In genomic region chr15:27786418-27786817, GRCm38 (mm10) we compare ENCODE assay signal across 8 mouse cellular contexts.
DNase-seq lines count a peak whose midpoint lies in the region; ATAC-seq and TF ChIP-seq lines count a peak whose summit lies in the region.

No protein-coding gene starts in this region.

- no peaks in the 10 kb centered on the region for H3K36me3 ChIP-seq in heart, embryonic 11.5 days (ENCODE audit: control insufficient read depth, insufficient read depth, low read length)
- H3K36me3 ChIP-seq in limb, embryonic 13.5 days: peaks cover 10% of the 10 kb centered on the region

- no peak for TF ChIP-seq CTCF in gastrocnemius, adult 2 months (IDR thresholded peaks at IDR 0.05)

- no peaks in the 10 kb centered on the region for H3K9me3 ChIP-seq in heart, embryonic 11.5 days (replicated peaks; ENCODE audit: control insufficient read depth, low read length)
- no peaks in the 10 kb centered on the region for H3K9me3 ChIP-seq in limb, embryonic 13.5 days

- no peaks in the 10 kb centered on the region for H3K27me3 ChIP-seq in heart, embryonic 11.5 days (ENCODE audit: control insufficient read depth, insufficient read depth, low read length)
- H3K27me3 ChIP-seq in limb, embryonic 13.5 days: no peaks in the 10 kb centered on the region

- no peak for DNase-seq in gastrocnemius, adult 2 months
- no peak for DNase-seq in gastrocnemius, postnatal 14 days
- peak; percentile 70 for DNase-seq in Muller cell, postnatal 12 days (ENCODE audit: inconsistent ontology term)
- DNase-seq in thymus, postnatal 4 days: no peak
- DNase-seq in urinary bladder, postnatal 4 days (ENCODE audit: low spot score in 2 of 2): no peak
- no peak for DNase-seq in urinary bladder, adult 2 months (ENCODE audit: low spot score)

- peak overlapping the region; percentile 59 for H3K4me2 ChIP-seq in heart, embryonic 11.5 days
- peak overlapping the region; percentile 67 for H3K4me2 ChIP-seq in limb, embryonic 13.5 days (replicated peaks)

- peak overlapping the region; percentile 58 for H3K4me3 ChIP-seq in gastrocnemius, adult 2 months
- peak overlapping the region; percentile 38; the same call in 1 of the 2 replicates for H3K4me3 ChIP-seq in heart, embryonic 11.5 days (ENCODE audit: low read depth, low read length)
- H3K4me3 ChIP-seq in limb, embryonic 13.5 days: peak overlapping the region; percentile 64

- no peak for ATAC-seq in heart, embryonic 11.5 days (replicated peaks; ENCODE audit: insufficient number of reproducible peaks, low FRiP score, low TSS enrichment)
- no peak for ATAC-seq in limb, embryonic 13.5 days (ENCODE audit: low FRiP score, low read depth)

- peak overlapping the region; percentile 78 for H3K27ac ChIP-seq in gastrocnemius, adult 2 months
- peak overlapping the region; percentile 43; the same call in 1 of the 2 replicates for H3K27ac ChIP-seq in heart, embryonic 11.5 days (ENCODE audit: low read depth, low read length)
- peak overlapping the region; percentile 97 for H3K27ac ChIP-seq in limb, embryonic 13.5 days

- H3K9ac ChIP-seq in heart, embryonic 11.5 days (ENCODE audit: low read depth, low read length): no peak overlapping the region
- H3K9ac ChIP-seq in limb, embryonic 13.5 days: peak overlapping the region; percentile 88

- peaks cover 76% of the 10 kb centered on the region for H3K4me1 ChIP-seq in heart, embryonic 11.5 days (ENCODE audit: control insufficient read depth, insufficient read depth, low read length)
- H3K4me1 ChIP-seq in limb, embryonic 13.5 days: peaks cover 94% of the 10 kb centered on the region

- intact Hi-C loops in gastrocnemius, adult 2 months (cut with DNase I): no loop called here
- intact Hi-C loops in gastrocnemius, postnatal 14 days (cut with DNase I; ENCODE audit: low total_unique reads): no loop called here

- 48% methylated on average over 11 of the region's 11 CpGs for WGBS in heart, embryonic 11.5 days (ENCODE audit: insufficient replicate concordance)
- WGBS in limb, embryonic 13.5 days: 27% methylated on average over 11 of the region's 11 CpGs

Comparison
In these comparisons a context has a peak if more than half of its experiments do, and no peak if none do; other contexts are left out.
1. H3K27ac ChIP-seq: peak in every context shown above with its lines; median percentile 97 in limb, embryonic 13.5 days; 78 in gastrocnemius, adult 2 months; 43 in heart, embryonic 11.5 days.